Mouse (Mus musculus): ENCODE measurements around the gene Doc2a. TPM values are rescaled to one million over a fixed set of nuclear protein-coding genes. Genes with fewer than 3 reads are reported as not detected.
"Not testable (repeated sequence)": the region's sequence is repeated elsewhere in the genome, so short reads cannot be mapped to it uniquely, and the experiment has no call there.

Doc2a gene
- polyA plus RNA-seq, 1 experiment from 2014 or later: 1.6 TPM

GRCm38 (mm10) chr7:126887281-126887680, 40.1 kb downstream of the Doc2a start:
- no peak overlapping the region for H3K9ac ChIP-seq (ENCODE audit: low read depth, low read length)
- H3K4me3 ChIP-seq (ENCODE audit: low read depth, low read length): no peak overlapping the region
- H3K4me1 ChIP-seq (replicated peaks; ENCODE audit: control insufficient read depth, insufficient read depth, low read length): 0 out of 2 replicates have a peak, but pooled peaks cover 5% of the 10 kb centered on the region
- no peak for TF ChIP-seq CTCF (IDR thresholded peaks at IDR 0.05; ENCODE audit: low read depth)
- H3K9me3 ChIP-seq (ENCODE audit: control insufficient read depth): no peaks in the 10 kb centered on the region
- no peak for ATAC-seq
- H3K36me3 ChIP-seq (ENCODE audit: control insufficient read depth, insufficient read depth): peaks cover 13% of the 10 kb centered on the region
- H3K27me3 ChIP-seq (replicated peaks; ENCODE audit: control insufficient read depth, insufficient read depth, low read length): no peaks in the 10 kb centered on the region
- WGBS: 77% methylated on average over 5 of the region's 5 CpGs
- no peak overlapping the region for H3K4me2 ChIP-seq (replicated peaks; ENCODE audit: low read depth)
- H3K27ac ChIP-seq (ENCODE audit: low read depth, low read length): no peak overlapping the region

- H3K9me3 ChIP-seq (ENCODE audit: control insufficient read depth): no peaks in the 10 kb centered on the region
- H3K9ac ChIP-seq (ENCODE audit: low read depth, low read length): no peak overlapping the region
- no peaks in the 10 kb centered on the region for H3K4me1 ChIP-seq (replicated peaks; ENCODE audit: control insufficient read depth, insufficient read depth, low read length)
- no peak overlapping the region for H3K4me3 ChIP-seq (ENCODE audit: low read depth, low read length)
- no peak overlapping the region for H3K4me2 ChIP-seq (replicated peaks; ENCODE audit: low read depth)
- H3K27ac ChIP-seq (ENCODE audit: low read depth, low read length): no peak overlapping the region
- peaks cover 13% of the 10 kb centered on the region for H3K36me3 ChIP-seq (ENCODE audit: control insufficient read depth, insufficient read depth)
- no peak for ATAC-seq
- H3K27me3 ChIP-seq (replicated peaks; ENCODE audit: control insufficient read depth, insufficient read depth, low read length): no peaks in the 10 kb centered on the region
- peak; percentile 72 for TF ChIP-seq CTCF (IDR thresholded peaks at IDR 0.05; ENCODE audit: low read depth)
- 48% methylated on average over 7 of the region's 7 CpGs for WGBS
Measured at GRCm38 (mm10) chr7:126888852-126889251, 41.6 kb downstream of the Doc2a start.

GRCm38 (mm10) chr7:126896912-126897311, 49.7 kb downstream of the Doc2a start:
- no peak for ATAC-seq
- Histone ChIP-seq H3K9ac (ENCODE audit: low read depth, low read length) (no peak overlapping the region), H3K4me3 (ENCODE audit: low read depth, low read length) (no peak overlapping the region), H3K27me3 (replicated peaks; ENCODE audit: control insufficient read depth, insufficient read depth, low read length) (no peaks in the 10 kb centered on the region), H3K9me3 (ENCODE audit: control insufficient read depth) (no peaks in the 10 kb centered on the region), H3K36me3 (ENCODE audit: control insufficient read depth, insufficient read depth) (peaks cover under 1% of the 10 kb centered on the region; the same call in 1 of the 2 replicates), H3K4me2 (replicated peaks; ENCODE audit: low read depth) (peak overlapping the region; percentile 84), H3K27ac (ENCODE audit: low read depth, low read length) (peak overlapping the region; percentile 15; the same call in 1 of the 2 replicates), H3K4me1 (replicated peaks; ENCODE audit: control insufficient read depth, insufficient read depth, low read length) (no peaks in the 10 kb centered on the region)
- TF ChIP-seq CTCF (IDR thresholded peaks at IDR 0.05; ENCODE audit: low read depth): no peak
- WGBS: 87% methylated on average over 5 of the region's 5 CpGs

- 16% methylated on average over 16 of the region's 16 CpGs for WGBS
- Histone ChIP-seq H3K4me3 (ENCODE audit: low read depth, low read length) (peak overlapping the region; percentile 55), H3K27me3 (replicated peaks; ENCODE audit: control insufficient read depth, insufficient read depth, low read length) (no peaks in the 10 kb centered on the region), H3K36me3 (ENCODE audit: control insufficient read depth, insufficient read depth) (no peaks in the 10 kb centered on the region; the same call in 1 of the 2 replicates), H3K9ac (ENCODE audit: low read depth, low read length) (peak overlapping the region; percentile 38), H3K27ac (ENCODE audit: low read depth, low read length) (peak overlapping the region; percentile 30; the same call in 1 of the 2 replicates), H3K9me3 (ENCODE audit: control insufficient read depth) (no peaks in the 10 kb centered on the region), H3K4me1 (replicated peaks; ENCODE audit: control insufficient read depth, insufficient read depth, low read length) (no peaks in the 10 kb centered on the region), H3K4me2 (replicated peaks; ENCODE audit: low read depth) (peak overlapping the region; percentile 84)
- no peak for TF ChIP-seq CTCF (IDR thresholded peaks at IDR 0.05; ENCODE audit: low read depth)
- ATAC-seq: peak; percentile 54
Measured at GRCm38 (mm10) chr7:126897390-126898101, 50.3 kb downstream of the Doc2a start.

GRCm38 (mm10) chr7:126898102-126898990, 51.1 kb downstream of the Doc2a start:
- H3K4me3 ChIP-seq (ENCODE audit: low read depth, low read length): peak overlapping the region; percentile 55
- no peaks in the 10 kb centered on the region for H3K27me3 ChIP-seq (replicated peaks; ENCODE audit: control insufficient read depth, insufficient read depth, low read length)
- WGBS: 11% methylated on average over 37 of the region's 37 CpGs
- TF ChIP-seq CTCF (IDR thresholded peaks at IDR 0.05; ENCODE audit: low read depth): no peak
- ATAC-seq: peak; percentile 95
- H3K4me1 ChIP-seq (replicated peaks; ENCODE audit: control insufficient read depth, insufficient read depth, low read length): no peaks in the 10 kb centered on the region
- peak overlapping the region; percentile 38 for H3K9ac ChIP-seq (ENCODE audit: low read depth, low read length)
- no peaks in the 10 kb centered on the region; the same call in 1 of the 2 replicates for H3K36me3 ChIP-seq (ENCODE audit: control insufficient read depth, insufficient read depth)
- no peaks in the 10 kb centered on the region for H3K9me3 ChIP-seq (ENCODE audit: control insufficient read depth)
- H3K27ac ChIP-seq (ENCODE audit: low read depth, low read length): peak overlapping the region; percentile 51; the same call in 1 of the 2 replicates
- peak overlapping the region; percentile 84 for H3K4me2 ChIP-seq (replicated peaks; ENCODE audit: low read depth)

- not testable (repeated sequence) for H3K4me2 ChIP-seq (replicated peaks; ENCODE audit: low read depth); H3K27me3 ChIP-seq (replicated peaks; ENCODE audit: control insufficient read depth, insufficient read depth, low read length); H3K9me3 ChIP-seq (ENCODE audit: control insufficient read depth); ATAC-seq; H3K9ac ChIP-seq (ENCODE audit: low read depth, low read length); H3K4me1 ChIP-seq (replicated peaks; ENCODE audit: control insufficient read depth, insufficient read depth, low read length); H3K27ac ChIP-seq (ENCODE audit: low read depth, low read length); H3K36me3 ChIP-seq (ENCODE audit: control insufficient read depth, insufficient read depth); H3K4me3 ChIP-seq (ENCODE audit: low read depth, low read length)
- 96% methylated on average over 7 of the region's 9 CpGs for WGBS
Measured at GRCm38 (mm10) chr7:126899781-126900180, 52.6 kb downstream of the Doc2a start.

Other genes with a start within 250 kb of the Doc2a start
- gene Nupr1, start 216.6 kb upstream of the Doc2a start, polyA plus RNA-seq (2015; fragmentation: Nextera tagmentation; extraction: Ambion mirVana): 28.2 and 30.8 TPM in 2 replicates
- 21.7 and 25.8 TPM in 2 replicates for gene Sgf29, start 198.1 kb upstream of the Doc2a start, polyA plus RNA-seq (2015; fragmentation: Nextera tagmentation; extraction: Ambion mirVana)
- 6.8 and 8.2 TPM in 2 replicates for gene Sult1a1, start 171.0 kb upstream of the Doc2a start, polyA plus RNA-seq (2015; fragmentation: Nextera tagmentation; extraction: Ambion mirVana)
- gene Bola2, start 152.0 kb upstream of the Doc2a start, polyA plus RNA-seq (2015; fragmentation: Nextera tagmentation; extraction: Ambion mirVana): 80.4 and 98.2 TPM in 2 replicates
- gene Slx1b, start 151.6 kb upstream of the Doc2a start, polyA plus RNA-seq (2015; fragmentation: Nextera tagmentation; extraction: Ambion mirVana): 4.8 and 5.5 TPM in 2 replicates
- gene Coro1a, start 139.6 kb upstream of the Doc2a start, polyA plus RNA-seq (2015; fragmentation: Nextera tagmentation; extraction: Ambion mirVana): 21.5 TPM in 2 replicates
- gene Mapk3, start 87.8 kb upstream of the Doc2a start, polyA plus RNA-seq (2015; fragmentation: Nextera tagmentation; extraction: Ambion mirVana): 131 and 142 TPM in 2 replicates
- 13.9 and 14.6 TPM in 2 replicates for gene Gdpd3, start 81.1 kb upstream of the Doc2a start, polyA plus RNA-seq (2015; fragmentation: Nextera tagmentation; extraction: Ambion mirVana)
- 63.1 and 64.6 TPM in 2 replicates for gene Ypel3, start 70.5 kb upstream of the Doc2a start, polyA plus RNA-seq (2015; fragmentation: Nextera tagmentation; extraction: Ambion mirVana)
- gene Tbx6, start 65.9 kb upstream of the Doc2a start, polyA plus RNA-seq (2015; fragmentation: Nextera tagmentation; extraction: Ambion mirVana): 0.17 TPM in 2 replicates
- 134 and 135 TPM in 2 replicates for gene Ppp4c, start 54.9 kb upstream of the Doc2a start, polyA plus RNA-seq (2015; fragmentation: Nextera tagmentation; extraction: Ambion mirVana)
- gene Fam57b, start 49.7 kb upstream of the Doc2a start, polyA plus RNA-seq (2015; fragmentation: Nextera tagmentation; extraction: Ambion mirVana): 0.97 and 1.2 TPM in 2 replicates
- not detected in 2 replicates for gene 4930451I11Rik, start 15.8 kb upstream of the Doc2a start, polyA plus RNA-seq (2015; fragmentation: Nextera tagmentation; extraction: Ambion mirVana)
- gene Hirip3, start 14.6 kb downstream of the Doc2a start, polyA plus RNA-seq (2015; fragmentation: Nextera tagmentation; extraction: Ambion mirVana): 7.2 and 9.5 TPM in 2 replicates
- gene Ino80e, start 15.0 kb downstream of the Doc2a start, polyA plus RNA-seq (2015; fragmentation: Nextera tagmentation; extraction: Ambion mirVana): 36.4 and 37.4 TPM in 2 replicates
- 11.5 and 12.9 TPM in 2 replicates for gene Taok2, start 37.3 kb downstream of the Doc2a start, polyA plus RNA-seq (2015; fragmentation: Nextera tagmentation; extraction: Ambion mirVana)
- gene Tmem219, start 75.5 kb downstream of the Doc2a start, polyA plus RNA-seq (2015; fragmentation: Nextera tagmentation; extraction: Ambion mirVana): 71.1 and 73.5 TPM in 2 replicates
- gene Kctd13, start 81.5 kb downstream of the Doc2a start, polyA plus RNA-seq (2015; fragmentation: Nextera tagmentation; extraction: Ambion mirVana): 11.4 and 11.9 TPM in 2 replicates
- gene Asphd1, start 102.2 kb downstream of the Doc2a start, polyA plus RNA-seq (2015; fragmentation: Nextera tagmentation; extraction: Ambion mirVana): 0.16 and 0.21 TPM in 2 replicates
- gene Sez6l2, start 103.1 kb downstream of the Doc2a start, polyA plus RNA-seq (2015; fragmentation: Nextera tagmentation; extraction: Ambion mirVana): 1.3 and 1.9 TPM in 2 replicates
- 159 and 169 TPM in 2 replicates for gene Cdipt, start 128.5 kb downstream of the Doc2a start, polyA plus RNA-seq (2015; fragmentation: Nextera tagmentation; extraction: Ambion mirVana)
- gene Cdiptos, start 128.7 kb downstream of the Doc2a start, polyA plus RNA-seq (2015; fragmentation: Nextera tagmentation; extraction: Ambion mirVana): 3.2 TPM in 2 replicates
- gene Mvp, start 167.2 kb downstream of the Doc2a start, polyA plus RNA-seq (2015; fragmentation: Nextera tagmentation; extraction: Ambion mirVana): 79.8 and 81.0 TPM in 2 replicates
- gene Pagr1b, start 169.1 kb downstream of the Doc2a start, polyA plus RNA-seq (2015; fragmentation: Nextera tagmentation; extraction: Ambion mirVana): 0.68 TPM in 1 of 2 replicates, not detected in the other
- gene Pagr1a, start 169.9 kb downstream of the Doc2a start, polyA plus RNA-seq (2015; fragmentation: Nextera tagmentation; extraction: Ambion mirVana): 26.4 and 37.5 TPM in 2 replicates
- 15.7 and 27.1 TPM in 2 replicates for gene Gm42742, start 173.7 kb downstream of the Doc2a start, polyA plus RNA-seq (2015; fragmentation: Nextera tagmentation; extraction: Ambion mirVana)
- gene Prrt2, start 173.8 kb downstream of the Doc2a start, polyA plus RNA-seq (2015; fragmentation: Nextera tagmentation; extraction: Ambion mirVana): 2.5 and 2.7 TPM in 2 replicates
- gene Maz, start 179.6 kb downstream of the Doc2a start, polyA plus RNA-seq (2015; fragmentation: Nextera tagmentation; extraction: Ambion mirVana): 32.6 and 33.9 TPM in 2 replicates
- gene Kif22, start 195.1 kb downstream of the Doc2a start, polyA plus RNA-seq (2015; fragmentation: Nextera tagmentation; extraction: Ambion mirVana): 24.0 and 24.2 TPM in 2 replicates
- gene Zg16, start 239.9 kb downstream of the Doc2a start, polyA plus RNA-seq (2015; fragmentation: Nextera tagmentation; extraction: Ambion mirVana): 175 and 225 TPM in 2 replicates
- gene AI467606, start 243.9 kb downstream of the Doc2a start, polyA plus RNA-seq (2015; fragmentation: Nextera tagmentation; extraction: Ambion mirVana): 5.2 and 5.8 TPM in 2 replicates

Data from intestine, postnatal 0 days (tissue).